Mouse (Mus musculus): ENCODE data around the gene Vstm2l. TPM values are rescaled to one million over a fixed set of nuclear protein-coding genes. Genes with fewer than 3 reads are reported as not detected.

The Vstm2l gene
- total and polyA plus RNA-seq, 3 experiments = 1.6 to 6.4 (median 2.0) TPM

DNA sequence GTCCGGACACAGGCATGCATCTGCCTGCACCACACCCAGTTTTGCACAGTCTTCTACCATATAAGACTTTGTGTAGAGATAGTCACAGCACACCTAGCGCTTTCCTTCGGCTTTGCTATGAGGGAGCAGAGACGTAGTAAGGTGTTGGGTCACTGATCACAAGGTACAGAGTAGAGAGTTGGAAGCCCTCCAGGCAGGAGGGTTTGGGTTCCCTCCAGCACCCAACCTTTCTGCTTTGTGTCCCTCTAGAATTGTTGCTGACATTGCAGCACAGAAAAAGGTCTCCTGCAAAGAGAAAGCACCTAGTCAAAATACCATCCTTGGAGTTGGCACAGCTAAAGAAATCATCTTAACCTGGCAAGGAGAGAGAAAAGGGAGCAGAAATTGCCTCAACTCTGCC, 78.0 kb downstream of the Vstm2l start:
- no peak for DNase-seq

Other genes with a start within 250 kb of the Vstm2l start
- gene Ctnnbl1, start 177.3 kb upstream of the Vstm2l start, total RNA-seq (2021) = 10 to 100 TPM; 15.6 to 20.4 TPM
- 12.4 and 13.4 TPM in 2 replicates for gene Ctnnbl1, start 177.3 kb upstream of the Vstm2l start, polyA plus RNA-seq (2012; rRNA removed)
- 10 to 100 TPM; 15.3 to 20.3 TPM for gene Tti1, start 113.8 kb downstream of the Vstm2l start, total RNA-seq (2021)
- gene Tti1, start 113.8 kb downstream of the Vstm2l start, polyA plus RNA-seq (2012; rRNA removed) = 12.7 and 13.5 TPM in 2 replicates
- gene Rprd1b, start 113.8 kb downstream of the Vstm2l start, total RNA-seq (2021) = 10 to 100 TPM; 30.8 to 35.2 TPM
- gene Rprd1b, start 113.8 kb downstream of the Vstm2l start, polyA plus RNA-seq (2012; rRNA removed) = 27.1 and 27.2 TPM in 2 replicates
- 100 to 1,000 TPM in 1 of 2 experiments, 10 to 100 TPM in 1; 63.6 to 105 TPM for gene Tgm2, start 231.8 kb downstream of the Vstm2l start, total RNA-seq (2021)
- gene Tgm2, start 231.8 kb downstream of the Vstm2l start, polyA plus RNA-seq (2012; rRNA removed) = 66.9 and 71.9 TPM in 2 replicates

Data from adrenal gland, adult 2 months (tissue).